Mouse (Mus musculus) lung, adult 2 months (tissue): ENCODE measurements around the gene Tex22. TPM values are rescaled to one million over a fixed set of nuclear protein-coding genes. Genes with fewer than 3 reads are reported as not detected.

ENCODE experiments used
- DNase-seq: peaks from one replicate; pipeline ENCODE4 v3.0.0; 2022
- H3K4me1 ChIP-seq: fragments of 200-500 bp; 2 replicates; pipeline ENCODE4 v1.6.1; 2011; ENCODE audit warnings: low read length; ENCODE audit not compliant: control insufficient read depth, insufficient read depth
- H3K4me3 ChIP-seq: fragments of 200-500 bp; replicated peaks from 2 replicates; pipeline ENCODE3; 2011; ENCODE audit warnings: low read depth, mild to moderate bottlenecking, control low read depth, low read length; ENCODE audit errors: extremely low read depth
- CTCF ChIP-seq: fragments of 200-500 bp; IDR thresholded peaks from 2 replicates; pipeline ENCODE4 v1.5.1; 2011; ENCODE audit warnings: mild to moderate bottlenecking, low read length, control low read depth; ENCODE audit not compliant: insufficient read depth
- POLR2A ChIP-seq: fragments of 200-500 bp; IDR thresholded peaks from 2 replicates; pipeline ENCODE4 v1.6.1; 2011; ENCODE audit warnings: low read depth, mild to moderate bottlenecking, control low read depth, low read length, borderline replicate concordance; ENCODE audit errors: extremely low read depth
- WGBS: fragments of 180-500 bp; shearing (Covaris S2); methylation state at CpG from one replicate; pipeline ENCODE4 v1.1.7; 2018; 5-methylcytosine and 5-hydroxymethylcytosine counted together
- polyA plus RNA-seq: library from polyadenylated mRNA; depleted of rRNA; stranded (reverse); fragments of >200 nt; gene quantifications from 2 replicates; pipeline ENCODE4 v1.2.3, GENCODE M21; 2012

The Tex22 gene
- polyA plus RNA-seq, 1 experiment: 0.24 TPM

GRCm38 (mm10) chr12:113073420-113074328, 628 bp upstream of the Tex22 start:
- WGBS: 13% methylated on average over 15 of the region's 15 CpGs
- TF ChIP-seq POLR2A (no peak), CTCF (no peak)
- Histone ChIP-seq H3K4me1 (0 out of 2 replicates have a peak, but pooled peaks cover 2% of the 10 kb centered on the region), H3K4me3 (peak overlapping the region; percentile 16)
- no peak for DNase-seq

- peak overlapping the region; percentile 92 for H3K4me3 ChIP-seq
- WGBS: 4% methylated on average over 10 of the region's 10 CpGs
- H3K4me1 ChIP-seq: 0 out of 2 replicates have a peak, but pooled peaks cover 2% of the 10 kb centered on the region
- TF ChIP-seq CTCF (peak; percentile 98), POLR2A (peak; percentile 50; the same call in 1 of the 2 replicates)
- peak; percentile 85 for DNase-seq
These were observed 757 bp downstream of the Tex22 start for GRCm38 (mm10) chr12:113075063-113075454.

GRCm38 (mm10) chr12:113075486-113075885, 1.2 kb downstream of the Tex22 start:
- no peak for DNase-seq
- TF ChIP-seq CTCF (no peak), POLR2A (no peak)
- 54% methylated on average over 6 of the region's 6 CpGs for WGBS
- Histone ChIP-seq H3K4me1 (0 out of 2 replicates have a peak, but pooled peaks cover 2% of the 10 kb centered on the region), H3K4me3 (no peak overlapping the region)

- no peak for DNase-seq
- 64% methylated on average over 3 of the region's 3 CpGs for WGBS
- Histone ChIP-seq H3K4me1 (no peaks in the 10 kb centered on the region), H3K4me3 (no peak overlapping the region)
- TF ChIP-seq POLR2A: no peak
- TF ChIP-seq CTCF: no peak
These were observed 13.0 kb downstream of the Tex22 start for GRCm38 (mm10) chr12:113087276-113087675.

GRCm38 (mm10) chr12:113088026-113088425, 13.7 kb downstream of the Tex22 start:
- 49% methylated on average over 4 of the region's 4 CpGs for WGBS
- no peak overlapping the region for H3K4me3 ChIP-seq
- H3K4me1 ChIP-seq: no peaks in the 10 kb centered on the region
- no peak for DNase-seq
- TF ChIP-seq CTCF (no peak), POLR2A (no peak)

GRCm38 (mm10) chr12:113089107-113089506, 14.8 kb downstream of the Tex22 start:
- no peak for DNase-seq
- TF ChIP-seq CTCF (no peak), POLR2A (no peak)
- Histone ChIP-seq H3K4me3 (no peak overlapping the region), H3K4me1 (no peaks in the 10 kb centered on the region)
- WGBS: 87% methylated on average over 6 of the region's 6 CpGs

GRCm38 (mm10) chr12:113090053-113090452, 15.8 kb downstream of the Tex22 start:
- no peak for DNase-seq
- no peak for TF ChIP-seq POLR2A
- no peak for TF ChIP-seq CTCF
- H3K4me3 ChIP-seq: no peak overlapping the region
- WGBS: 81% methylated on average over 17 of the region's 17 CpGs
- no peaks in the 10 kb centered on the region for H3K4me1 ChIP-seq

- 84% methylated on average over 5 of the region's 5 CpGs for WGBS
- Histone ChIP-seq H3K4me3 (no peak overlapping the region), H3K4me1 (peaks cover 6% of the 10 kb centered on the region)
- DNase-seq: no peak
- TF ChIP-seq CTCF: no peak
- TF ChIP-seq POLR2A: no peak
These were observed 22.7 kb downstream of the Tex22 start for GRCm38 (mm10) chr12:113097040-113097439.

GRCm38 (mm10) chr12:113097749-113098281, 23.5 kb downstream of the Tex22 start, which contains the start of gene Mta1:
Gene Mta1, plus strand, starts transcription at chr12:113098278.
- peak; percentile 26; the same call in 1 of the 2 replicates for TF ChIP-seq POLR2A
- no peak for TF ChIP-seq CTCF
- peak; percentile 54 for DNase-seq
- H3K4me3 ChIP-seq: peak within 1 kb of the TSS; percentile 89
- peaks cover 6% of the 10 kb centered on the region for H3K4me1 ChIP-seq
- WGBS: 5% methylated on average over 24 of the region's 53 CpGs
